Mouse (Mus musculus) retina, postnatal 7 days (tissue): ENCODE measurements around the gene Cct8l1.

ENCODE experiments used
- DNase-seq: peaks from one replicate; pipeline ENCODE4 v3.0.0-alpha.2; 2012; ENCODE audit warnings: low read depth, low spot score

Gene Cct8l1

DNA sequence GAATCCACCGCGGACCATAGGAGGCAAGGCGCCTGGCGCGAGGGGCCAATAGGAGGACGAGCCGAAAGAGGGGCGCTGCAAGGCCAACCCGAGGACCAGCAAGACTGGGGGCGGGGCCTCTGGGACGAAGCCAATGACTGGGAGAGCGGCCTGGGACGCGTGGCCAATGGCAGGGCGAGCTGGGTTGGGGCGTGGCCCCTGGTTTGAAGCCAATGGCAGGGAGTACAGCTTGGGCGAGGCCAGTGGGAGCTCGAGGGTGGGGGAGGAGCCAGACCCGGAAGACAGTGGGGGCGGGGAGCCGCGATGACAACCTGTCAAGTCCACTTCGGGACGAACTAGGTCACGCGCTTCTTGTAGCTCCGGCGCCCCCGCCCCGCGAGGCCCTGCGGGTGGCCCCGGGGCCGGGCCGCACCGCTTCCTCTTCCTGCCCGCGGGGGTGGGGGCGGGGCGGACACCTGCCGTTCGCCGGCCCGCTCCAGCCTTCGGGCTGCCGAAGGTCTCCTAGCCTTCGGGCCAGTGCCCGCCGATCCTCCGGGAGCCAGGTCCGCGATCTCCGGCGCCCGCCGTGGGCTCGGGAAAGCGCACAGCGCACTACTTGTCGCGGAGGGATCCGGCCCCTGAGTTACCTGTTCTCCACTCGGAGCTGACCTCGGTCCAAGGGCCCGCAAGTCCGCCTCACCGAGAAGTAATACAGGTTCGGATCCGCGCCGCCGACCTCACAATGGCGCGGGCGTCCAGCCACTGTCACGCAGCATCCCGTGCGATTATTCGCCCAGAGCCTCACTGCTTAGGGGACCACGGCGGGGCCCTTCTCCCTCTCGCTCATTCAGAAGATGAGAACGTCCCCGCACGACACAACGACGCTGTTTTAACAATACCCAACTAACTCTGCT lies 13.9 kb downstream of the Cct8l1 start:
- DNase-seq = peak; percentile 100

DNA sequence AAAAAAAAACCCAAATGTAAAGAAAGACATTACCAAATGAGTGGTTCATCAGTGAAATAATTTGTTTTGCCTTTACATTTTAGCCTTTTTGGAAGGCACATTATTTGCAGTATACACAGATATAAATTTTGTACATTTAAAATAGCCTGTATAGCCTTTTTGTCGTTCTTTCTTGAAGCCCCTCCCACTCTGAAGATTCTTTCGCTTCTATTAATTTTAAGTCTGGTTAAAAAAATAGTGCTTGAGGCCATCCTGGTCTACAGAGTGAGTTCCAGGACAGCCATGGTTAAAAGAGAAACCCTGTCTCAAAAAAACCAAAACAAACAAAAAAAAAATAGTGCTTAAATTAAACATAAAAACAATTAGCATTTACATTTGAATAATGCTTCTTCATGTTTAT lies 14.8 kb downstream of the Cct8l1 start:
- DNase-seq = no peak

DNA sequence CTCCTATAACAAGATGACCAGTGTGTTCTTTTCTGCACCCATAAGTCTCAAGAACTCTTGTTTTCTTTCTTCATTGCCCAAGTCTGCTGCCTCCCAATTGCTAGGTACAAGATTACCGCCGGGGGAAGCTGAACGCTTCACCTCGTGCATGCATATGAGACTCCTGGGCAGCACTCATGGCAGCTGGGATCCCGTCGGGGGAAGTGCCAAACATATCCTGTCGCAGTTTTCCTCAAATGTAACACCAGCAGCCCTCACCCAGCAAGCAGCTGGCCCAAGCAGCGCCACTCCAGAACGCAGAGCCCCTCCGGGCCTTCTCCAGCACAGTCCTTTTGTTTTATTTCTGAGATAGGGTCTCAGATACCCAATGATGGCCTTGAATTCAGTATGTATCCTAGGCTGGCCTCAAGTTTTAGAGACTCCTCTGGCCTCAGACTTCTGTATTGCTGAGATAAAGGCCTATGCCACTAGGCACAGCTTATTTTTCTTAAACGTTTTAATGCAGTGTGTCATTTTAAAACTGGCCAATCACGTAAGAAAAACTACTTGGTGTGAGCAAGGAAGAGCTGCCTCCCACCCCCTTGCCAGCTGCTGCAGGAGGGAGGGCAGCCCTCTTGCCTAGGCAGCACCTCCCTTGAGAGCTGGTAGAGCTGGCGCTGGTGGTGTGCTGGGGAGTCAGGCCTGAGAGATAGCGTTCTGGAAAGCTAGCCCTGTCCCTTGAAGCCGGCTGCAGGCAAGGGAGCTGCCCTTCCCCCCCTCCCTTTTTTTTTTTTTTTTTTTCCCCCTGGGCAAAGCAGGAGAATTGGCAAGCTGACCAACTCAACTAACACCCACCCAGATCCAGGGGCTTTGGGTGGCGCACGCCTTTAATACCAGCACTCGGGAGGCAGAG lies 16.6 kb downstream of the Cct8l1 start:
- no peak for DNase-seq

DNA sequence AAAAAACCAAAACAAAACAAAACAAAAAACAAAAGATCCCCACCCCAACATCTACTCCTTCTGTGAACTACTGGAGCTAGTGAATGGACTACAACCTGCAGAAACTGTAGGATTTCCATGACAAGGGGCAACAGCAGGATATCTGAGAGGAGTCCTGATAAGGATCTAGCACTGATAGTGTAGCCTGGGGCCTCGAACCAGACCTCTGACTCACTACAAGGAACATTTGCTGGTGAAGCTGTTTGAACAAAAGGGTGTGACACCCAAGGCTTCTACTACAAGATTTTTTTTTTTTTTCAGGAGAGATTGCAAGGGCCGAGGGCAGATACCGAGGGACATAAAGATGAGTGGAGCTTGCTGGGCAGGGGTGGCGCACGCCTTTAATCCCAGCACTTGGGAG lies 17.4 kb downstream of the Cct8l1 start:
- no peak for DNase-seq

DNA sequence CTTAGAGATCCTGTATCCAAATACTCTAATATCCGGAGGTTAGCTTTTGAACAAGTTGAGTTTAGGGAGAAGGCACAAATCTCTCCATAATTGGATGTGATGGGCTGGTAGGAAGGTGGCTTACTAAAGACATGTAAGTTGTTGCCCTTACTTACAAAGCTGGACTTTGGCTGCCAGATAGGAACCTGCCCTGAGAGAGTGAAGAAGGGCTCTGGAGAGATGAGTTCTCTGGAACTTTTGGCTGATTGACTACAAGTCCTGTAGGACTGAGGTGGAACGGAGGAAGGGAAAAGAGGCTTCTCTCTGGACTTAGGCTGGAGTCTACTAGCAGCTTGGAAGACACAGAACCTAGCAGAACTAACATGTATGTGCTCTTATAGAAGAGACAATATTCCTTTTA lies 19.7 kb downstream of the Cct8l1 start:
- no peak for DNase-seq

DNA sequence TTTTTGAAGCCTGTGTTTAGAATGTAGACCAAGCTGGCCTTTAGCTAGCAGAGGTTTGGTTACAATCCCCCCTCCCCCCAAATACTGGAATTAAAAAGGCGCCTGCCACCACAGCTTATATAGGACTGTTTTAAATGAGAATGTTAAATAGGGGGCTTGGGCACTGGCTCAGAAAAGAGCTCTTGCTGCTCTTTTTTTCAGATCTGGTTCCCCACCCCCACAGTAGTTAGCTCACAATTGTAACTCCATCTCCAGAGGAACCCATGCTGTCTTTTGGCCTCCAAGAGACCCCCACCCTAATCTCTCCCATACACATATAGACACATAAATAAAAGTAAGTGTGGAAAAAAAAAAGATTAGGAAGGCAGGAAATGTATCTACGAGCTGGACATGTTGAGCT lies 20.6 kb downstream of the Cct8l1 start:
- no peak for DNase-seq

DNA sequence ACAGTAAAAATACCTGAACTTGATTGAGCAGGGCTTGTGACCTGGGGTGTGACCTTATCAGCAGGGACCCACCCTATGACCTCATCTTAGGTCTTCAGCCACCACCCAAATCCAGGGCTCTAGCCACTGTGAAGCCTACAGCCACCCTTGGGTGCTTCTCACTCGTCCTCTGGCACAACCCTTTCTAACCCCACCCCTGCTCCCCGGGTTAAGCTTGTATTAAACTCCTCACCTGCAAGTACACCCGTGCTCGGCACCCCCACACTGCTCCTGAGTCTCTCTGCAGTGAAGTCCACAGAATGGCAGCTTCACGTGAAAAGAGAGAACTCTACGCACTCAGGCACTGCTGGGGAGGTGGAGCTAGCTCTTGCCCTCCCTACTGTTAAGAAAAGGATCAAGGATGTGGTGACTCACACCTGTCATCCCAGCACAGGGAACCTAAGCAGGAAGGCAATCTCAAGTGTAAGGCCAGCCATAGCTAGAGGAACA lies 21.1 kb downstream of the Cct8l1 start:
- DNase-seq = no peak

DNA sequence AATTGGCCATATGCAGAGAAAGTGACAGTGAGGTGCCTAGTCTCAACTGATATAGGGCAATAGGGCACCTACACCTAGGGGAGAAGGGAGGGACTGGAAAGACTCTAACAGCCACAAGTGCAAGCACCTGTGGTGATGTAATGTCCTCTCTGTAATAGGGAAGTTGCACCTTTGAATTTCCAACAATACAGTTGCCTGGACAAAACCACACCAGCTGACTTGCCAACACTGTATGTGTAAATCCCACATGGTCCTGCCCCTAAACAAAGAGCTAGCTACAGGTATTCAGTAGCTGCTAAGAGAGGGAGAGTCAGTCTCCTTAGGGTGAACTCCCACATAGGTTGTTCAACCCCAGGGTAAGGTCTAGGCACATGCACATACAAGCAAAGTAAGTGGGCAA lies 24.5 kb downstream of the Cct8l1 start:
- DNase-seq = no peak

DNA sequence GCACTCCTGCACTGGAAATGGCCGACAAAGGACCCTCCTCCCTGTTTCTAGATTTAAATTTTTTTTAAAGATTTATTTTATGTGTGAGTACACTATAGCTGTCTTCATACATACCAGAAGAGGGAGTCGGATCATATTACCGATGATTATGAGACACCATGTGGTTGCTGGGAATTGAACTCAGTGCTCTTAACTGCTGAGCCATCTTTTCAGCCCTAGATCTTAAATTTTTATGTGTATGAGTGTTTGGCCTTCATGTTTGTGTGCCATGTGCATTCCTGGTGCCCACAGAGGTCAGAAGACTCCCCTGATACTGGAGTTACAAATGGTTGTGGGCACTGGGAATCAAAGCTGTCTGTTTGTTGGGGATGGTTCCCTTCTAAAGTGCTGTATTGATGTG lies 25.1 kb downstream of the Cct8l1 start:
- DNase-seq = no peak

DNA sequence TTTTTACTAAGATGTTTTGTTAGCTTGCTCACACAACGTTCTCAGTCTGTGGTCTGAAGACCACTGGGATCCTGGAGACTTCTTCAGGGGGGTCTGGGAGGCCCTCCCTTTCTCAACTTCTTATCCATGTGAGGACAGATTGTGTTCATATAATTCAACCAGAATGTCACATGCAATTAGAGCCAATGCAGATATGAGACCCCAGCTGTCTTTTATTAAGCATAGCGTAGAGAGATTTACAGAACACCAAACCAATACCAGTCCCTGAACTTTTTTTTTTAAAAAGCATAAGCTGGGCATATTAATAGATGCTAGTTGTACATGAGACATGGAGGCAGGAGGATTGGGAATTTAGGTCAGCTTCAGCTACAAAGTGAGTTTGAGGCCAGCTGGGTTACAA lies 25.8 kb downstream of the Cct8l1 start:
- DNase-seq = no peak

DNA sequence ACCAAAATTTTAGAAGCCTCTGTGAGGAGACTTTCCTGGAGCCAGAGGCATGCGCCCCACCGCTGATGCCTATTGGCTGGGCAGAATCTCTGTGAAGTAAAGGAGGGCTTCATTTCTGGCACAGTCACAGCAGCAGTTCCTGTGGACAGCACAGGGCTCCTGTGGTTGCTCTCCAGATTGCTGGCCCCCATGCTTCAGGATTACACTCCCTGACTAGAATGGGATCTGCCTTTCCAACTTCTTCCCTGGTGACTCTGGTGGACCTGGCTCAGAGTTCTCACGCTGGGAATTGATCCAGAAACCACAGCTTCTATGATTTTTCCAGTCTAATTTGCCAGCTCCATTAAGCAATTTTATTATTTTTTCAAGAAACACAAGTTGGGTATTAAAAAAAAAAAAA lies 28.2 kb downstream of the Cct8l1 start:
- no peak for DNase-seq

DNA sequence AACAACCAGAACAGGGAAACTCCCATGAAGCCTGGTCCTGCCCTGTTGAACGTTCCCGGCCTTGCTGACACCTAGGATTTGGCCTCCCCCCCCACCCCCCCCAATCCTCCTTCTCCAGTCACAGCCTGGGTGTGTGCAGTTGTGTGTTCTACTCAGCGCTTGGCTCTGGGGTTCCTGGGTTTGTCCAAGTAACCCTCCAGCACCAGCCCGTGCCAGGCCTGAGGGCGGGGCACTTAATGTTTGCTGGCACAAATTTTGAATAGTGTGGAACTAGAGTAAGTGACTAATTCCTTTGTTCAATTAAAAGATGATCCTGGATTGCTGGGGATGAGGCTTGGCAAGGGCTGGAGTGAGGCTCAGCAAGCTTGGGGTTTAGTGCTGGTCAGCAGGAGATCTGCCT lies 28.7 kb downstream of the Cct8l1 start:
- DNase-seq = peak; percentile 27

DNA sequence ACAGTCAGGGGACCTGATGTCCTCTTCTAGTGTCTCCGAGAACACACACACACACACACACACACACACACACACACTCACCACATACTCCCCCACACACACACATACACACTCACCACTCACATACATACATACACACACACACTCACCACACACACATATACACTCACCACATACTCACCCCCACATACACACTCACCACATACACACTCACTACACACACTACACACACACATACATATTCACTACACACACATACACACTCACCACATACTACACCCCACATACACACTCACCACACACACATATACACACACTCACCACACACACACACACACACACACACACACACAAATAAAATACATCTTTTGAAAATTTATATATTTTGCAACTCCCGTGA lies 31.0 kb downstream of the Cct8l1 start:
- DNase-seq = no peak

DNA sequence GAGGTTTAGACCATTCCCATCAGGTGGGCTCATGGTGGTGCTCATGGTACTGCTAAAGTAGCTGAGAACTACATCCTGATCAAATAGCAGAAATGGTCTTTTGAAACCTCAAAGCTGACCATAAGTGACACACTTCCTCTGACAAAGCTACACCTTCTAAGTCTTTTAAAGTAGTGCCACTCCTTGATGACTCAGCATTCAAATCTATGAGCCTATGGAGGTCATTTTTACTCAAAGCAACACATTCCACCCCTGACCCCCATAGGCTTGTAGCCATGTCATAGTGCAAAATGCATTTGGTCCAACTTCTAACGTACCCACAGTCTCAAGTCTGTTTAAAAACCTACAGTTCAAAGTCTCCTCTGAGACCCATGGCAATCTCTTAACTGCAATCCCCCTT lies 35.0 kb downstream of the Cct8l1 start:
- DNase-seq = no peak

DNA sequence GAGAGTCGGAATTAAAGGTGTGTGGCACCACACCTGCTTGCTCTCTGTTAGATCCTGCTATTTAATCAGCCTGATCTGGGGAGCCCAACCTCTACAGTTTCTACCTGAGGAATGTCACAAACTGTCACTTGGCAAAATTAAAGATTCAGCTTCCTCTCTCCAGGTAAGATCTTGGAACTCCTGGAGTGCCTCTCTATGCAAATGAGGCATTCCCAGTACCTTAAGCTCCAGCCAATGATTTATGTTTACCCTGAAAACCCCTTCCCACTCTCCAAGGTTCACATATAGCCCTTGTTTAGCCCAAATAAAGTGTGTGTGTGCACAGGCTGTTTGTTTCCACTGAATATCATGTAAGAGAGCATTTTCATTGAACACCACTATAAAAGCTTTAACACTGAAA lies 38.3 kb downstream of the Cct8l1 start:
- DNase-seq = no peak

DNA sequence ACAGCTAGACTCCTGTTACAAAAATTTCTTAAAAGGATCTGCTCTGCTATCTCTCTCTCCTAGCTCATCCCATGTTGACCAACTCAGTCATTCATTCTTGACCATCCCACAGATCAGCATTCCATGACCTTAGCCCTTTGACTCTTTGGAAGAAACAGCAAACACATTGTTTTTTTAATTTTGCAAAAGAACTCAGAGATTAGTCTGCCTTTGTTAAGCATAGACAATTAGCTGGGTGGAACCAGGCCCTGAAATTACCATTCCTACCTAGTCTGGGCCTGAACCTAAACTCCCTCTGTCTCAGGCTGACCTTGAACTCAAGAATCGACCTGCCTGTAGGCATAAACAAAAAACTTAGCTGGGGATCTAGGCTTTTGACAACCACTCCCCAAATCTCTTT lies 38.8 kb downstream of the Cct8l1 start:
- DNase-seq = no peak

DNA sequence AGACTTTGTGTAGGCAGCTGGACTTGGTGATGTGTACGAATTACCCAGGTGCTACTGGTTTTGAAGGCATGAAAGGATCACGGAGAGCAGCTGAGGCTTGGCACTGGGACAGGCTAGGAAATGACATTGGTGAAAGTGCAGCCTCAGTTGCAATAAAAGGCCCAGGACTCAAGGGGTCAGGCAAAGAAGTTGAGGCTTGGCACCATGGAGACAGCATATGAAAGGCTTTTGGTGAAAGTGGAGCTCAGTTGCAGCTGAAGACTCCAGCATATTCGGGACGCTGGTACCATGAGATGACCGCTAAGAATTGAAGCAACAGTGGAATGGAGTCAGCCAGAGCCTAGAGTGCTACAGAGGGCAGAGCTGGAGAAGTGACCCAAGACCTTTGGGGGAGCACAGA lies 39.8 kb downstream of the Cct8l1 start:
- DNase-seq = no peak

DNA sequence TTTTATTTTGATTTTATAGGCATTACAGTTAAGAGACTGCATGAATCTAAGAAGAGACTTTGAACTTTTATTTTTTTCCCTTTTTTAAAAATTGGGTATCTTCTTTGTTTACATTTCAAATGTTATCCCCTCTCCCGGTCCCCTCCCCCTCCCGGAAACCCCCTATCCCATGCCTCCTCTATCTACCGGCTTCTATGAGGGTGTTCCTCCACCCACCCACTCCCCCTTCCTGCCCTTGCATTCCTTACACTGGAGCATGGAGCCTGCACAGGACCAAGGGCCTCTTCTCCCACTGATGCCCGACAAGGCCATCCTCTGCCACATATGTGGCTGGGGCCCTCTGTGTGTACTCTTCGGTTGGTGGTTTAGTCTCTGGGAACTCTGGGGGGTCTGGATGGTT lies 40.5 kb downstream of the Cct8l1 start:
- no peak for DNase-seq
